Mouse (Mus musculus) heart, adult 11 months (tissue): ENCODE data around the gene Kat8.
A peak's percentile ranks its signal among the peaks of the same experiment; 100 is the strongest.

Experiments
- DNase-seq: peaks from one replicate; pipeline ENCODE4 v3.0.0; 2022

The Kat8 gene

GRCm38 (mm10) chr7:127898179-127898956 lies 13.9 kb upstream of the Kat8 start:
- no peak for DNase-seq

DNA sequence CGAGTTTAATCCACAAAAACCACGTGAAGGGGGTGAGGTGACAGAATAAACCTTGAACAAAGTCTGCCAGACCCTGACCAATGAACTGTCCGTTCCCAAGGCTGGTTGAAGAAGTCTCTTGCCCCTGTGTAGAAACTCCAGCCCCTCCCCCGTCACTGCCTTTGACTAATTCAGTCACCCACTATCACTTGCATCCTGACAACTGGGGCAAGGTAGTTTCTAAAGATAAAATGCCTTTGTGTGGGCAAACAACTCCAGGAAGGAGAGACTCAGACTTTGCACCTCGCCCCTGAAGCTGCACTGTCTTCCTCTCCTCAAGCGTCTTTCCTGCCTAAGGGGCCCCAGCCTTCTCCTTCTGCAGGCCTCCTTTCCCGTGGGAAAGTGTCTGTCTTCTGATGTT lies 12.3 kb upstream of the Kat8 start:
- DNase-seq: no peak

DNA sequence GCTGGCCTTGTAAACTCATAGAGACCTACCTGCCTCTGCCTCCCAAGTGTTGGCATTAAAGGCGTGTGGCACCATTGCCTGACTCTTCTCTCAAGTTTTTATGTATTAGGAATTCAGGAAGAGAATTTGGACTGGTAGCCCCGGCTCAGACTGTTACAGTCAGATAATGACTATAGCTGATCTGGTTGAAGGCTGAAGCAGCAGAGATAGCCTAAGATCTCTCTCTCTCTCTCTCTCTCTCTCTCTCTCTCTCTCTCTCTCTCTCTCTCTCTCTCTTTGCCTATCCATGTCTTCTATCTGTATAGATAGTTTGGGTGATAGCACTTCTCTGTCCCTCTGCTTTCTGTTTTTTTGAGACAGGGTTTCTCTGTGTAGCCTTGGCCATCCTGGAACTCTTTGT lies 10.5 kb upstream of the Kat8 start:
- no peak for DNase-seq

GRCm38 (mm10) chr7:127903971-127904796 lies 8.1 kb upstream of the Kat8 start, which contains the start of gene Bckdk:
TSS of gene Bckdk (plus strand) at chr7:127904082.
- peak; percentile 98 for DNase-seq

DNA sequence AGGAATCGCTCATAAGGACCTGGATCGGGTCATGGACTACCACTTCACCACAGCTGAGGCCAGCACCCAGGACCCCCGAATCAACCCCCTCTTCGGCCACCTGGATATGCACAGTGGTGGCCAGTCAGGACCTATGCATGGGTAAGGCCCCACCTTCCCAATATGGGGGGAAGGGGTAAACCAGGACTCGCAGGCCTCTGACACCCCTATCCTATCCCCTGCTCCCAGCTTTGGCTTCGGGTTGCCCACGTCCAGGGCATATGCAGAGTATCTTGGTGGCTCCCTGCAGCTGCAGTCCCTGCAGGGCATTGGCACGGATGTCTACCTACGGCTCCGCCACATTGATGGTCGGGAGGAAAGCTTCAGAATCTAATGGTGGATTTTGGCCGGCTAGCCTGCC lies 4.4 kb upstream of the Kat8 start:
- DNase-seq: peak; percentile 94

GRCm38 (mm10) chr7:127908656-127909055 lies 3.7 kb upstream of the Kat8 start:
- DNase-seq: no peak

DNA sequence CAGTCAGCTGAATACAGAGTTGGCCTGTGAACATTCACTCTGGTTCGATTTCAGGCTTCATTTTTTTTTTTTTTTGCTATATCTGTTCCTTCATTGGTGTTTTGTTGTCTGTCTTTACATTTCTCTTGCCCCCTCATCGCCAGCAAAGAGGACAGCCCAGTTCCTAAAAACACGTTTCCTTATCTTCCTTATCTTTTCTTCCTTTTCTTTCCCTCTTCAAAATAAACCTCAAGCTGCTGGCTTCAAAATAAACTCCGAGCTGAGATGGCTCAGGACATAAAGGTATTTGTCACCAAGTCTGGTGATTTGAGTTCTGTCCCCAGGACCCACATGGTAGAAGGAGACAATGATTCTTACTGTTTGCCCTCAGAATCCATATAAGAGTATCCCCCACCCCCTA lies 622 bp downstream of the Kat8 start:
- DNase-seq: no peak

GRCm38 (mm10) chr7:127915293-127915692 lies 3.0 kb downstream of the Kat8 start:
- no peak for DNase-seq

GRCm38 (mm10) chr7:127918203-127918602 lies 5.9 kb downstream of the Kat8 start:
- no peak for DNase-seq

DNA sequence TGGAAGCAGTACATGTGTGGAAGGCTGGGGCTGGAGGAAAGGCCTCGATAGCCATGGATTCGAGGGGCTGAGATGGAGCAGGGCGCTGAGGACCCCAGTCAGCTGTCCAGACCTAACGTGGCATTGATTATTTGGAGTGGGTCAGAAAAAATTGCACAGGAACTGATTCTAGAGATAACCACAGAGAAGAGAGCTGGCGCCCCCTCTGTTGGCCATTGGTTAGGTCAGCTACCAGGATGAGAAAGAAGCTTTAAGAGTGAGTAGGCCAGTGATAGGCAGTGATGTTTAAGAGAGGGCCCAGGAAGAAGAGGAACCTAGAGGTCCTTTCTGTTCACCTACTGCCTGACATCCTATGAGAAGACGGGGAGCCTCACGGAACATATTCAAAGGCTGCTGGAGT lies 7.0 kb downstream of the Kat8 start:
- DNase-seq: no peak

- no peak for DNase-seq
Observed at GRCm38 (mm10) chr7:127921516-127921915, 9.2 kb downstream of the Kat8 start.

GRCm38 (mm10) chr7:127922451-127923275 lies 10.3 kb downstream of the Kat8 start:
- no peak for DNase-seq

DNA sequence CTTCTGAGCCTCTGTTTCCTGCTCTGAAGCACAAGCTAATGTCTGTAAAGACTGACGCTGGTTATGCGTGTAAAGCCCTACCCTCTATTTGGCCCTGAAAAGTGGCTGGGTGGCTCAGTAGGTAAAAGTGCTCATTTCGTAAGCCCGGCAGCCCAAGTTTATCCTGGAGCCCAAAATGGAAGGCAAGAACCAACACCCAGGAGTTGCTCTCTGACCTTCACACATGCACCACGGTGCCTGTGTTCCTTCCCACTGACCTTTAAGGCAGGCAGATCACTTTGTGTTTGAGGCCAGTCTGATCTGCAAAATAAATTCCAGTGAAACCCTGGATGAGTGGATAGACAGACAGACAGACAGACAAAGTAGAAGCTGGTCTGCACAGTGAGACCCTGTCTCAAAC lies 11.4 kb downstream of the Kat8 start:
- DNase-seq: no peak

DNA sequence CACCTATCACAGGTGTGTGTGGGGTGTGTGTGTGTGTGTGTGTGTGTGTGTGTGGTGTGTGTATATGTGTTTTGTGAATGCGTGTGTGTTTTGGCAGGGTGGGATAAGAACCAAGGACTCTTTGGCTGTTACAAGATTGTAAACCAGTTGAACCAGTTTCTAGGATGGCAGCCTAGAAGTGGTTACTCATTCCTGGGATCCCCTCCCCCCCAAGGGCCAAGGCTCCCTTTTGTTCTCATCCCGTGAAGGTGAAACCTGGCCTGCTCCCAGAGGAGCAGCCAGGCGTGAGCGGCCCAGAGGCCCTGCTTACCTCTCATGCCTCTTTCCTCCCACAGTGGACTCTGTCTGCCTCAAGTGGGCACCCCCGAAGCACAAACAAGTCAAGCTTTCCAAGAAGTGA lies 12.9 kb downstream of the Kat8 start:
- DNase-seq: no peak

GRCm38 (mm10) chr7:127926066-127926465 lies 13.8 kb downstream of the Kat8 start:
- no peak for DNase-seq

DNA sequence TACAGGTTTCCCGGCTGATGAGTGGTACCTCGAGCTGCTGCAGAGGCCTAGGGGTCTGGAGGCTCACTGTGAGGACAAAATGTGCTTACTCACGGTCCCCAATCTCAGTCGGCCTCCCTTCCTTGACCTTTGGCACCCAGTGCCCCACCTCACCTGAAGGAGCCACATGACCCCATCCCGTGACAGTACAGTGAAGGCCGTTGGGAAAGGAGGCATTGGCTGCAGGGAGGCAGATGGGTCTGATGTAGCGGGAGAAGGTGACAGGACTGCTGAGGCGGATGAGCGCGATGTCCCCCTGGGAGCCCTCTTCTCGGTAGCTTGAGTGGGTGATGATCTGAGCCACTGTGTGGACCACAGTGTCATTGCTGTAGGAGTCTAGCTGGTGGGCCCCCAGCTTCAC lies 14.5 kb downstream of the Kat8 start:
- DNase-seq: no peak

DNA sequence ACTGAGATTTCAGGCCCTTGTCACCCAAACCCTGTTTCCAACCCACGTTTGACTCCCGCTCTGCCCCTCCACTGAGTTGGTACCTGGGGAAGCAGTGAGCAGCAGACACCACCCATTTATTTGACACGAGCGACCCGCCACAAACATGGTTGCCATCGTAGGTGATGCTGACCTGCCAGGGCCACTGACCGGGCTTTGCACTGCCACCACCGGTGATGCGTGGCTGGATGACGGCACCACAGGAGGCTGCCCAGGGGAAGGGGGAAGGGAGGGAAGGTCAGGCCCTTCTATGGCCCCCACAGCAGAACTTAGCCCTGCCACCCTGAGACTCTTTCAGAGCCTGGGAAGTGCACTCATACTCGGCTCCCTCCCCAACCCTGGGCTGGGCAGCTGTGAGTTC lies 15.4 kb downstream of the Kat8 start:
- no peak for DNase-seq

DNA sequence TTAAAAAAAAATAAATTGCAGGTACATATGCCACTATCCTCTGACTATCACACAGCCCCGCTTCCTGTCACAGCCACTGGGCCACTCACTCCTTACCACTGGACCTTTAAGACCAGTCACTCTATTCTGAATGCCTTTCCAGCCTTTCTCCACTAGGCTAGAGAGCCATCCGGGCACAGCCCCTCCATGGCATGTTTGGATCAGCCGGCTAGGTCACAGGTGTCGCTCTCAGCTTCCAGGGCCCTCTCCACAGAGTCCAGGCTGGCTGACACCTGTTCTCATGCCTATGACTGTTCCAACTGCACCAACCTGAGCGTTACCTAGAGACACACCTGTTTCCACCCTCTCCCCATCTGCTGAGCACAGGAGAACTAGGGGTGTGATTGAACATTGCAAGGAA lies 16.3 kb downstream of the Kat8 start:
- DNase-seq: no peak

GRCm38 (mm10) chr7:127929923-127930322 lies 17.6 kb downstream of the Kat8 start, which contains the start of gene Prss8:
TSS of gene Prss8 (minus strand) at chr7:127930104.
- DNase-seq: no peak

DNA sequence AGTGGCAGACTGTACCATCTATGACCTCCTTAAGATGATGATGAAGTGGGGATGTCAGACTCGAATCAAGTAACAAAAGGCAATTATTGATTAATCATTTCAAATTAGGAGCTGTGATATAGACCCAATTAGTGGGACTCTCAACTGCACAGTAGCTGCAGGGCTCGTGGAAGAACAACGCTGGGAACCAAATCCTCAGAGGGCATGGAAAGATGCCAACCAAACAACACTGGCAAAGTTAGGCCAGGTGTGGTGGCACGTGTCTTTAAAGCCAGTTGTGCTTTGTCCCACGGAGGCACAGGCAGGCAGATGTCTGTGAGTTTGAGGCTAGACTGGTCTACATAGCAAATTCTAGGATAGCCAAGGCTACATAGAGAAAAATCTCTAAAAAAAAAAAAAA lies 18.3 kb downstream of the Kat8 start:
- DNase-seq: no peak

- DNase-seq: peak; percentile 96
Observed at GRCm38 (mm10) chr7:127931351-127932135, 19.2 kb downstream of the Kat8 start.

DNA sequence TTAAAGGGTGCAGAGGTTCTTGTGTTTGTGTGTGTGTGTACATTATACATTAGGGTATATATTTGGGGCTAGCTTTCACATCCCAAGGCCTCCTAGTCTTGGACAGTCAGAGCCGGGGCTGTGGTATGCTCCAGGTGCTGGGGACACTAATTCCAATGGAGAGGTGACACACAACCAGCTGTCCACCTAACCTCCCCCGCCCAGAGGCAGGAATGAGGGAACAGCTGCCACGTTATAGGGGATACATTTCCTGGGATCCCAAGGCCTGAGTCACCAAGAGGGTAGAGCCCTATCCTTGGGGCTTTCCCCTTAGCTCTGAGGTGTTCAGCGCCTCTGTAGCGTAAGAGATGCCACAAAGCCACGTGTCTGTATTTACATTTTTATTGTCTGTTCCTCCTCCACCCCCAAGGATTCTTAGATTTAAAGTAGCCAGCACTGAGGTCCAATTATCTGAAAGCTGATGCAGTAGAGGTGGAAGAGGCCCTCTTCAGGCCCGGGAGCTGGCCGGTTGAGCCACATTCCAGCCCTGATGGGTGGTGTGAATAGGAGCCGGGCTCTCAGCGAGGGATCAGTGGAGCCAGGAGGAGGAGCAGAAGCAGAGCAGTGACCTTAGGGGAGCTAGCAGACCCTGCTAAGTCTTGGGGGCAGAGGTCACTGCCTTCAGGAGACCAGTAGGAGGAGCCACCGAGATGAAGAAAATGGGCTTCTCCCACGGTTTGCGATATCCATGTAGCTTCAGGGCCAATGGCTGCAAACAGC lies 20.1 kb downstream of the Kat8 start:
- DNase-seq: no peak
